Mouse (Mus musculus): ENCODE measurements around the gene Hic1.

GRCm38 (mm10) chr11:75163379-75163778 is 5.9 kb downstream of the Hic1 start:
- no peak for TF ChIP-seq CTCF (IDR thresholded peaks at IDR 0.05; ENCODE audit: extremely low read depth, insufficient read depth, low read length)
- TF ChIP-seq POLR2A (IDR thresholded peaks at IDR 0.05; ENCODE audit: extremely low read depth, insufficient read depth, low read length) = no peak
